30 mouse cellular contexts compared by ENCODE assay signal in genomic region chr9:75413206-75413605, GRCm38 (mm10). TPM values are rescaled to one million over a fixed set of nuclear protein-coding genes. Genes with fewer than 3 reads are reported as not detected.
DNase-seq lines count a peak whose midpoint lies in the region; ATAC-seq and TF ChIP-seq lines count a peak whose summit lies in the region.
"Had no signal": no experiment of that assay in that cellular context is flagged by ENCODE, and none has a peak within 500 bp of the region (broad histone marks: within the 10 kb centered on the region; RNA-seq: fewer than 3 reads in every experiment).

No protein-coding gene starts in this region.

- no peak overlapping the region for H3K27ac ChIP-seq in midbrain, embryonic 11.5 days (ENCODE audit: low read depth, low read length)
- no peak overlapping the region for H3K27ac ChIP-seq in midbrain, postnatal 0 days (ENCODE audit: low read depth, low read length)
- 0 out of 2 replicates have a peak overlapping the region, but pooled peaks have one; percentile 30 for H3K27ac ChIP-seq in embryonic facial prominence, embryonic 10.5 days (replicated peaks)
- H3K27ac ChIP-seq: heart, adult 2 months; heart, embryonic 13.5 days; hindbrain, embryonic 10.5 days; hindbrain, embryonic 15.5 days; kidney, embryonic 15.5 days; limb, embryonic 12.5 days; lung, embryonic 15.5 days; midbrain, embryonic 10.5 days; neural tube, embryonic 13.5 days had no signal

- 79% methylated on average over 5 of the region's 5 CpGs for WGBS in midbrain, embryonic 11.5 days
- 83% methylated on average over 5 of the region's 5 CpGs for WGBS in midbrain, postnatal 0 days
- WGBS in embryonic facial prominence, embryonic 10.5 days, result 78% methylated on average over 5 of the region's 5 CpGs

- no peaks in the 10 kb centered on the region for H3K36me3 ChIP-seq in midbrain, embryonic 11.5 days (ENCODE audit: control insufficient read depth, insufficient read depth, low read length)
- H3K36me3 ChIP-seq in midbrain, postnatal 0 days (ENCODE audit: insufficient read depth, low read length), result no peaks in the 10 kb centered on the region
- no peaks in the 10 kb centered on the region for H3K36me3 ChIP-seq in embryonic facial prominence, embryonic 10.5 days (replicated peaks)
- H3K36me3 ChIP-seq: G1E; heart, embryonic 13.5 days; hindbrain, embryonic 10.5 days; hindbrain, embryonic 15.5 days; kidney, embryonic 15.5 days; limb, embryonic 12.5 days; lung, embryonic 15.5 days; midbrain, embryonic 10.5 days; neural tube, embryonic 13.5 days had no signal

- no peak overlapping the region for H3K9ac ChIP-seq in midbrain, embryonic 11.5 days (ENCODE audit: low read length)
- no peak overlapping the region for H3K9ac ChIP-seq in midbrain, postnatal 0 days (replicated peaks; ENCODE audit: low read length, poor library complexity, severe bottlenecking)
- H3K9ac ChIP-seq: forebrain, postnatal 0 days; heart, embryonic 13.5 days; hindbrain, embryonic 15.5 days; kidney, embryonic 15.5 days; limb, embryonic 12.5 days; lung, embryonic 15.5 days; neural tube, embryonic 13.5 days had no signal

- no peak for TF ChIP-seq CTCF in midbrain, postnatal 0 days (IDR thresholded peaks at IDR 0.05)

- peak; percentile 57 for DNase-seq in CD4-positive, CD25-positive, alpha-beta regulatory T cell, adult 2 months (ENCODE audit: low read depth, low spot score)
- peak; percentile 6 for DNase-seq in midbrain, embryonic 11.5 days (ENCODE audit: low spot score, missing footprints)
- no peak for DNase-seq in midbrain, postnatal 0 days (ENCODE audit: low spot score)
- peak; percentile 64 for DNase-seq in CD4-positive helper T cell, adult 2 months (ENCODE audit: low read depth, low spot score)
- DNase-seq in embryonic facial prominence, embryonic 10.5 days (ENCODE audit: low spot score), result no peak
- DNase-seq in adrenal gland, postnatal 14 days, result no peak
- DNase-seq: adrenal gland, adult 8-10 months; cerebellum, adult 11-12 months; forebrain, postnatal 0 days; heart, adult 2 months; heart, postnatal 10 days; kidney, adult 18-20 months; kidney, postnatal 4 days; lung, postnatal 4 days; right cerebral cortex, postnatal 4 days had no signal

- no peak for ATAC-seq in CD4-positive, CD25-positive, alpha-beta regulatory T cell, adult 4 months
- ATAC-seq in midbrain, embryonic 11.5 days (ENCODE audit: low FRiP score), result no peak
- no peak for ATAC-seq in midbrain, postnatal 0 days (ENCODE audit: low FRiP score)
- ATAC-seq in megakaryocyte progenitor cell, adult 5-6 weeks (replicated peaks; ENCODE audit: poor library complexity), result no peak
- ATAC-seq: forebrain, postnatal 0 days; midbrain, embryonic 16.5 days had no signal

- peaks cover 12% of the 10 kb centered on the region for H3K4me1 ChIP-seq in midbrain, embryonic 11.5 days (ENCODE audit: control insufficient read depth, insufficient read depth, low read length)
- H3K4me1 ChIP-seq in midbrain, postnatal 0 days (ENCODE audit: insufficient read depth, low read length), result no peaks in the 10 kb centered on the region
- H3K4me1 ChIP-seq in embryonic facial prominence, embryonic 10.5 days, result peaks cover 34% of the 10 kb centered on the region

- no peaks in the 10 kb centered on the region for H3K9me3 ChIP-seq in midbrain, embryonic 11.5 days (ENCODE audit: control insufficient read depth, low read length)
- H3K9me3 ChIP-seq in midbrain, postnatal 0 days (ENCODE audit: low read length), result no peaks in the 10 kb centered on the region
- no peaks in the 10 kb centered on the region for H3K9me3 ChIP-seq in embryonic facial prominence, embryonic 10.5 days
- H3K9me3 ChIP-seq: G1E; heart, embryonic 13.5 days; hindbrain, embryonic 10.5 days; hindbrain, embryonic 15.5 days; kidney, embryonic 15.5 days; limb, embryonic 12.5 days; lung, embryonic 15.5 days; midbrain, embryonic 10.5 days; neural tube, embryonic 13.5 days had no signal

- no peaks in the 10 kb centered on the region for H3K27me3 ChIP-seq in midbrain, embryonic 11.5 days (ENCODE audit: control insufficient read depth, insufficient read depth, low read length)
- no peaks in the 10 kb centered on the region for H3K27me3 ChIP-seq in midbrain, postnatal 0 days (ENCODE audit: insufficient read depth, low read length)
- no peaks in the 10 kb centered on the region for H3K27me3 ChIP-seq in embryonic facial prominence, embryonic 10.5 days (replicated peaks; ENCODE audit: low read depth, poor library complexity, severe bottlenecking)
- H3K27me3 ChIP-seq: heart, embryonic 13.5 days; hindbrain, embryonic 15.5 days; kidney, embryonic 15.5 days; limb, embryonic 12.5 days; lung, embryonic 15.5 days; neural tube, embryonic 13.5 days had no signal

- no peak overlapping the region for H3K4me2 ChIP-seq in midbrain, embryonic 11.5 days
- no peak overlapping the region for H3K4me2 ChIP-seq in midbrain, postnatal 0 days (ENCODE audit: low read depth, low read length, poor library complexity, severe bottlenecking)
- H3K4me2 ChIP-seq: heart, embryonic 13.5 days; hindbrain, embryonic 15.5 days; kidney, embryonic 15.5 days; limb, embryonic 12.5 days; liver, embryonic 11.5 days; lung, embryonic 15.5 days; neural tube, embryonic 13.5 days had no signal

- no peak overlapping the region for H3K4me3 ChIP-seq in midbrain, embryonic 11.5 days (ENCODE audit: low read depth, low read length)
- H3K4me3 ChIP-seq in midbrain, postnatal 0 days (ENCODE audit: low read depth, low read length), result no peak overlapping the region
- H3K4me3 ChIP-seq in embryonic facial prominence, embryonic 10.5 days, result no peak overlapping the region
- H3K4me3 ChIP-seq: erythroblast, embryonic 14.5 days; heart, adult 2 months; heart, embryonic 13.5 days; hindbrain, embryonic 10.5 days; hindbrain, embryonic 15.5 days; kidney, embryonic 15.5 days; limb, embryonic 12.5 days; lung, embryonic 15.5 days; midbrain, embryonic 10.5 days; myocyte; neural tube, embryonic 13.5 days had no signal

RNA-seq across cellular contexts. Expression of gene Mapk6, which starts 3.4 kb away (rescaled TPM):
- 10 to 100 TPM; 31.1 to 45.6 TPM for polyA plus RNA-seq in CD4-positive, CD25-positive, alpha-beta regulatory T cell, adult 4 months (2017; shearing (Covaris generic))
- 193 and 199 TPM in 2 replicates for polyA plus RNA-seq in midbrain, embryonic 11.5 days (2014; fragmentation: Nextera tagmentation; extraction: Ambion mirVana)
- 164 and 181 TPM in 2 replicates for total RNA-seq in midbrain, postnatal 0 days (2014; rRNA removed)
- polyA plus RNA-seq in midbrain, postnatal 0 days (2015; fragmentation: Nextera tagmentation; extraction: Ambion mirVana), result 103 and 109 TPM in 2 replicates
- 149 and 151 TPM in 2 replicates for polyA plus RNA-seq in embryonic facial prominence, embryonic 10.5 days (2016; fragmentation: Nextera tagmentation; extraction: Ambion mirVana)
- total RNA-seq in megakaryocyte progenitor cell, adult 5-6 weeks (2015), result 64.2 and 65.1 TPM in 2 replicates
- total RNA-seq in megakaryocyte progenitor cell, adult 5-6 weeks (2017), result 50.3 and 53.6 TPM in 2 replicates
- 35.0 and 38.0 TPM in 2 replicates for total RNA-seq in adrenal gland, postnatal 14 days (2021)

RNA-seq across cellular contexts. Expression of gene Leo1, which starts 28.1 kb away (rescaled TPM):
- 10 to 100 TPM; 31.7 to 40.8 TPM for polyA plus RNA-seq in CD4-positive, CD25-positive, alpha-beta regulatory T cell, adult 4 months (2017; shearing (Covaris generic))
- polyA plus RNA-seq in midbrain, embryonic 11.5 days (2014; fragmentation: Nextera tagmentation; extraction: Ambion mirVana), result 45.2 and 49.9 TPM in 2 replicates
- total RNA-seq in midbrain, postnatal 0 days (2014; rRNA removed), result 27.7 and 27.8 TPM in 2 replicates
- 43.0 and 45.0 TPM in 2 replicates for polyA plus RNA-seq in midbrain, postnatal 0 days (2015; fragmentation: Nextera tagmentation; extraction: Ambion mirVana)
- polyA plus RNA-seq in embryonic facial prominence, embryonic 10.5 days (2016; fragmentation: Nextera tagmentation; extraction: Ambion mirVana), result 53.9 and 57.7 TPM in 2 replicates
- total RNA-seq in megakaryocyte progenitor cell, adult 5-6 weeks (2015), result 20.1 and 24.1 TPM in 2 replicates
- 49.9 and 60.3 TPM in 2 replicates for total RNA-seq in megakaryocyte progenitor cell, adult 5-6 weeks (2017)
- total RNA-seq in adrenal gland, postnatal 14 days (2021), result 32.0 and 37.1 TPM in 2 replicates

Comparison
In these comparisons a context has a peak if more than half of its experiments do, and no peak if none do; other contexts are left out.
1. DNase-seq: peak in CD4-positive, CD25-positive, alpha-beta regulatory T cell, adult 2 months (single experiment), midbrain, embryonic 11.5 days (single experiment) and CD4-positive helper T cell, adult 2 months (single experiment); none in midbrain, postnatal 0 days (single experiment), embryonic facial prominence, embryonic 10.5 days (single experiment) and adrenal gland, postnatal 14 days (single experiment).